Mouse (Mus musculus): Measurements from ENCODE around the gene Cd47.

DNA sequence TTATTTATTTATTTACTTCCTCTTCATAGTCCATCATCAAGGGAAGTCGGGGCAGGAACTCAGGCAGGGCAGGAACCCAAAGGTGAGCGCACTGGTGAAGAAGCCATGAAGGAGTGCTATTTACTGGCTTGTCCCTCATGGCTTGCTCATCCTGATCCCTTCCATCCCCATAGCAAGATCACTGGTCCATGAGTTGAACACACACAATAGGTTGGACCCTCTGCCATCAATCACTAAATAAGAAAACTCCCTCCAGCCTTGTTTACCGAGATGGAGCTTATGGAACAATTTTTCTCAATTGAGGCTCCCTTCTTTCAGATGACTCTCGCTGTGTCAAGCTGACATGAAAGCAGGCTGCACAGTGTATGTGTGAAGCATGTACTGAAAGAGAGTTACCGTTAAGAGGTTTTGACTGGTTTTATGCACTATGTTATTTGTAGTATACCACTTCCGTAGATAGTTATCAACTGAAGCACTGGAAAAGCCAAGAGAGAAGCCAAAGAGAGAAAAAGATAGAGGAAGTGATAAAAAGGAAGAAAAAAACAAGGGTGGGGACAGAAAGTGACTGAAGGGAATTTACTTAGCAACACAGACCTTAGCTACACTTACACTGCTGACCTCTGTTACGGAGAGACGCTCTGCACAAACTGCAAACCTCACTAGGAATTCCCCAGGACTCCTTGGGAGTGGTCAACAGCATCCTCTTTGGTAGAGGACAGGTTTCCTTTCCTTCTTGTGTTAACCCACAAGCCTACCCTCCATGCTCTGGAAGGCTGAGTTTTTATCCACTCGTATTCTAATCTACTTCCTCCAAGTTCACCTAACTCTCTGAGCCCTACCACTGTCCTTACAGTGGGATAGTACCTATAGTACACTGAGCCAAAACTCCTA is 9.5 kb upstream of the Cd47 start:
- no peak for TF ChIP-seq CTCF (IDR thresholded peaks at IDR 0.05; ENCODE audit: extremely low read depth, insufficient read depth, insufficient read length, insufficient replicate concordance)
- TF ChIP-seq POLR2A (IDR thresholded peaks at IDR 0.05; ENCODE audit: low read depth, low read length): no peak; the same call in 1 of the 2 replicates
